Mouse (Mus musculus) spleen, postnatal 4 days (tissue): ENCODE data around the gene Cxcl3.
"Not testable (repeated sequence)": the region's sequence is repeated elsewhere in the genome, so short reads cannot be mapped to it uniquely, and the experiment has no call there.

Source experiments
- DNase-seq, 2 experiments: peaks; one replicate each; pipeline ENCODE4 v3.0.0; 2022; ENCODE audit warnings: low spot score in 2 of 2

Gene Cxcl3

DNA sequence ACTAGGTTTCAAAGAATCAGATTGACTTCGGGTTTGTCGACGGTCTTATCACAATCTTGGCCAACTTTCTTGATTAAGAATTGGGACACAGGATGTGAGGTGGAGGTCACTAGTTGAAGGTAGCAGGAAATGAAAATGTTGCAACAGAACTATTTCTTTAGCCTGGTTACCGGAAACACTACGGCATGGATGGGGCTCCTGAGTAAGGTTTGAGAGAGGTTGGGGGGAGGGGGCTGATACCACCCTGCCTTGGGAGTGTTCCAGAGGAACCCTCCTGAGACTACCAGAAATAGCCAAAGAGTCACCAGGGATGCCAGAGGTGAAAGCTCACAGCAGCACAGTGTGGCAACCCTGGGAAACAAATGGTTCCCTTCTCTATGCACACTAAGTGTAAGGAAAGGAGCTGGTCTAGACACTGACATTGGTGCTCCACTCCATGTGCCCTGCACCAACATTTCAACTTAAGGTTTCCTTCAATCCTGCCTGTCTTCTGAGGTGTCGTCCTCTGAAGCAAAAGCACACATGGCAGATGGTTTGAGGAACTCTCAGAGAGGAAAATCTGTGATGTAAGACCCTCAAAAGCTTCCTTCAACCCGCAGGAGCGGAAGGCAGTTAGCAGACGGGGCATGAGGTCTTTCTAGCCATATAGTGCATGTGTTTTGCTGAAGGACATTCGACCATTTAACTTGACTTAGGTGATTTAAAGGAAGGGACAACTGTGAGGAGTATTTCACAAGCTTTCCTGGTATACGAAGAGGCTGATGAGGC, 3.6 kb downstream of the Cxcl3 start:
- no peak for DNase-seq

DNA sequence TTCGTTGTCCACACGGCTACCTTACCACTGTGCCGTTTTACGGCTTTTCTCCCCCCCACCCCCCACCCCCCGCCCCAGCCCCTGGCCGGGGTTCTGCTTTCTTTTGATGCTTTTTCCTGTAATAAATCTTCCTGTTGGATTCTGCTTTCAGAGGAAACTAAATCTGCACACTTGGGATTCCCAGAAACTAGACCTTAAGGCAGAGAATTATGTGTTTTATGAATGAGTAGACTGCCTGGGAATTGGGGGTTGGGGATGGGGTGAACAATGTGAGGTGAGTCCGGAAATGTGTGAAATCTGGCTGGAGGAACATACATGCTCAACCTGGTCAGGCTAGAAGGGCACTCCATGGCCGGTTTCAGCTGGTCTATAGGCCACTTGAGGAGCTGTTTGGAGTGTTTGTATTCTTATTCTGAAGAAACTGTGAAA, 4.2 kb downstream of the Cxcl3 start:
- no peak for DNase-seq

DNA sequence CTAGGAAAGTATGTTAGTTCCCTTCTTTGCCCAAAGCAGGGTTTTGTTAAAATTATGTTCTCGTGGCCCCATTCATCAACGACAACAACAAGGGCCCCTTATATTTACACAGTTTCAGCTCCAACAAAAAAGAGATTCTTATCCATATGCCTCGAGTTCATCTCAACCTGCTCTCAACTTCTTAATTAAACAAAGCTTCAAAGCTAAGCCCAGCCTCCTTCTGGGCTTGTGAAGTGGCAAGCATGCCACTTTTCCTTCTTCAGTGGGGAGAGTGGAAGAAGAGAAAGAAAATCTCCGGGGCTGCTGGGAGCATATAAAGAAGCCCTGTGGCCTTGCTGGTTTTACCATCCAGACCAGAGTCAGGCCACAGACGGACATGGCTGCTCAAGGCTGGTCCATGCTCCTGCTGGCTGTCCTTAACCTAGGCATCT, 8.3 kb downstream of the Cxcl3 start, which contains the start of gene Cxcl15:
Gene Cxcl15, plus strand, starts transcription at position 340 of the 431 bp plus-strand sequence.
- no peak for DNase-seq

DNA sequence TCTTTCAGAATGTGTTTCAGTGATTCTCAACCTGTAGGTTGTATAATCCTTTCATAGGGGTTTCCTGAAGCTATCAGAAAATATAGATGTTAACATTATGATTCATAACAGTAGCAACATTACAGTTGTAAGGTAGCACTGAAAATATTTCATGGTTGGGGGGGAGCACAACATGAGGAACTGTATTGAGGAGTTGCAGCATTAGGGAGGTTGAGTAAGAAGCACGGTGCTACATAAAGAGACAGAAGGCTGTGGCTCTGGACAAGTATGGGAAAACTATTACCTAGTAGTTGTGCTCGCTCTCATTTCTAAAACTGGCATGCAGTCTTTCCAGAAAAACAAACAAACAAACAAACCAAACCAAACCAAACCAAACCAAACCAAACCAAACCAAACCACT, 9.5 kb downstream of the Cxcl3 start:
- DNase-seq, result not testable (repeated sequence)

DNA sequence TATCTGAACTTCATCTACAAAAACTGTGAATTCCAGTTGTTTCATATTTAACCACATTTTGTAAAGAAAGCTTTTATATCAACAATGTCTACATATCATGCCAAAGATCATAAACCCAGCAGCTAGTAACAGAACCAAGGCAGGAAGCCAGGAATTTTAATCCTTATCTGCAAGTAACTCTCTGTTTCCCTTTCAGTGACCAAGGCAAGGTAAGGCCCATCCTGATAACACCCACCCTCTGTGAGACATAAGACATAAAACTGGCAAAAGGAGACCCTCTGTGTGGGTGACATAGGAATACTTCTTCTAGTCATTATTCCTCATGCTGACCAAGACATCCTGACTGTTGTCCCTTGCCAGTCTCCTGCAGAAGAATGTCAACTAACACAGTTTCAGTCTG, 18.7 kb downstream of the Cxcl3 start:
- DNase-seq, result no peak

DNA sequence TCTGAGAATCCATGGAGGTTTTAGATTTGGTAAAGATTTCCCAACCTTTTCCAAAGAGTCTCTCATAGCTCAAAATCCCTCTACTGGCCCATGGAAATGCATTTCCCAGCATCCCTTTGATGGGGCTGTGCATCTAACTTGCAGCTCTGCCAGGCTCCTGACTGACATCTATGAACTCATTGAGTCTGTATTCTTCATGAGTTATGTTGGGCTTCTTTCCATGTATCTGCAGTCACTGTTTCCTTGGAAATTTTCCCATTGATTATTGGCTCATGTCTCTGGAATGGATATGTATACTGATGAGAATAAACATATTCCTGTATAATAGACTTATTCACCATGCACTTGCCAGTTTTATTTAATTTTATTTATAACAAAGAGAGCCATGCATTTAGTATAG, 20.1 kb downstream of the Cxcl3 start:
- DNase-seq, result no peak

DNA sequence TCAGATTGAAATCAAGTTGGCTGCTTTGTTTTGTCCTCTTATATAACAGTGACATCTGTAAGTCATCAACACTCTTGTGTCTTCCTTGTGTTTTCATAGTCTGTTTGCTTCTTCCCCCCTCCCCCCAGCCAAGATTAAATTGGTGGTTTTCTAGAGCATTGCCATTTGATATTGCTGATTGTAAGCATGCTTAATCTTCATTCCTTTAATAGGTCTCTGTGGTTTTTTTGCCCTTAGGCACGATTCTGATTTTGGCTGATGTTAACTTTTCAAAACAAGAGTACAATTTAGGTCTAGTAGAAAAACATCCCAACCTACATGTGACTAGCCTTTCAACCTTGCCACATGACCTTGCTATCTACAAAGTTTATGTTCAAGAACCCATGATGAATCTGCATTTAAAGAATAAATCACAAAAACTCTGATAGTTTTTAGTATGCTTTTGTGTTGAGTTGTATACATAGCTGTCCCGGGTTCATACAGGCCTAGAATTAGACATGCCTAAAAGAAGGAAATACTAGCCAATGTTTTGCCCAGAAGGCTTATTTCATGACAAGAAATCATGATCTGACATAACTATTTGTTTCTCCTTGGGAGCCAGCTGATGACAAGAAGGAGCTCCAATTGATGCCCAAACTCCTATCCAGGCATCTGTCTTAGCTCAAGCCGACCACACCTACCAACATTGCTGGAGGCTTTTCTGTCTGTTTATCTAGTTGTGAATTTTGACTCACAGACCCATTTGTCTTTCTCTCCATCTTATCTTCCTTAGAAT, 21.5 kb downstream of the Cxcl3 start:
- DNase-seq, result no peak

DNA sequence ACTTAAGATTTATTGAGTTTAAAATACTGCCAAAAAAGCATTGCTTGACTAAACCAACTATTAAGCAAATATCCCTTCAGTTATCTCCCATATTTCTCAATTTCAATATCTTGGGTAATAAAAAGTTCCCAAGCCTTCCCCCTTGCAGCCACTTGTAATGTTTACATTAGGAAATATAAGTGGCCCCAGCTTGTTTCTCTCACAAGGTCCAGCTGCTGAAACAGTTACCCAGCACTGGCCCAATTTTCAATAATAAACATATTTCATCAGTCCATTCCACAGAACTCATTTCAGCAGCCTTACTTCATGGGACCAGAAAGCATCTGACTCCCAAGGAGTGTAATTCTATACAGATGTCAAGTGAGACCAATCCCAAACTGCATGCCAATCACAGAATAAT, 33.9 kb downstream of the Cxcl3 start:
- no peak for DNase-seq

DNA sequence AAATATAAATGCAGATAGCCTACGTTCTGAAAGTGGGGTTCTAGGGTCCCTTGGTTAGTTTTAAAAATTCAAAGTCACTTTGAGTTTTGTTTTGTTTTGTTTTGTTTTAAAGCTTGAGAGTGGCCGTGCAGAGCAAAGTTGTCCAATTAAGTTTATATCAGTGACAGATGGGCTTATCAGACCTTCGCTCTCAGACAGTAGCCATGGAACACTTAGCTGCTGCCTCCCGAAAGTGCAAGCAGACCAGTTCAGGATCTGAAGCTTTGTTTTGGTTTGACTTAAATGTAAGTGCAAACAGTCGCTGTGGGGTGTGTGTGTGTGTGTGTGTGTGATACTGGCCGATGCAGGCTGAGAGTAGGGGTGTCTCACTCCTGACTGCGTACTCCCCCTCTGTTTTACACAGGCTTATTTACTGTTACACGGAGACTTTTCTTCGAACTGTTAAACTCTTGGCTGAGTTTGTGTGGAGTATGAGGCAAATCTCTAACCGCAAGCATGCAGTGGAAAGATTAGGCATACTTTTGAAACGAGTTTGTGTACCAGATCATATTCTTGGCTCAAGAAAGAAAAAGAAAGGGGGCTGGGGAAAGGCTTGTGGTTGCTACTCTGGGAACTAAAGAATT, 46.4 kb downstream of the Cxcl3 start:
- DNase-seq, result no peak

DNA sequence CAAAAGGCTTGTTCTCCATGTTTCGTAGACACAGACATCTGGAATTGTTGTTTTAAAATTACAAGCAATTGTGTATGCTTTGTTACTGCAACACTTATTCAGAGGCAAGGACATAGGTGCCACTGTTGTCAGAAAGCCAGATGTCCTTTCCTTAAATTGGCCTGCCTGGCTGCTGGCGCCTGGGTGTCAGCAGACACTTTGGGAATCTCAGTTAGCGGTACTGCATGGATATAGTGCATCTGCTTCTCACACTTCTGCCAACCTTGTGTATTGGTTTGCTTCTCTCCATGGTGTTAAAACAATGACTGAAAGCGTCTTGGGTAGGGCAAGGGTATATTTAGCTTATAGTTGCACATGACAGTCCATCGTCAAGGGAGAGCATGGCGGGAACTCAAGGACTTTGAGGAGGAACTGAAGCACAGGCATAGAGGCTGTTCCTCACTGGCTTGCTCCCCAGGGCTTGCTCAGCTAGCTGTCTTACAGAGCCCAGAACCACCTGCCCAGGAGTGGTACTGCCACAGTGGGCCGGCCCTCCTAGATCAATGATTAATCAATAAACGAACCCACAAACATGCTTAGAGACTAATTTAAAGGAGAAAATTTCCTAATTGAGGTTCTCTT, 47.0 kb downstream of the Cxcl3 start:
- DNase-seq, result no peak

DNA sequence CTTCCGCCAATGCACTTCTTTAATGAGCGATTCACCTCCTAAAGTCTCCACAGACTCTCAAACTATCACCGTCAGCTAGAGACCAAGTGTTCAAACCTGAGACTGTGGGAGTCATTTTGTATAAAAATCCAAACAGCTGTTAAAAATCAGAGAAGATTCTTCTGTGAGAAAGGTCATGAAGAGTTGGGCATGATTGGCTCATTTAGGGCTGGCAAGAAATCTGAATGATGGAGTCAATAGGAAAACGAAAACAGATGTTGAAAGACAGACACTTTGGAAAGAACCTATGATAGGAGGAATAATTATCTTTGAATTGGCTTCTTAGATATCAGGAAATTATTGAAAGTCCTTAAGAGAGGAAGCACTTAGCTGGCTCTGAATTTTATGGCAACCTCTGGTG, 48.5 kb downstream of the Cxcl3 start:
- no peak for DNase-seq

DNA sequence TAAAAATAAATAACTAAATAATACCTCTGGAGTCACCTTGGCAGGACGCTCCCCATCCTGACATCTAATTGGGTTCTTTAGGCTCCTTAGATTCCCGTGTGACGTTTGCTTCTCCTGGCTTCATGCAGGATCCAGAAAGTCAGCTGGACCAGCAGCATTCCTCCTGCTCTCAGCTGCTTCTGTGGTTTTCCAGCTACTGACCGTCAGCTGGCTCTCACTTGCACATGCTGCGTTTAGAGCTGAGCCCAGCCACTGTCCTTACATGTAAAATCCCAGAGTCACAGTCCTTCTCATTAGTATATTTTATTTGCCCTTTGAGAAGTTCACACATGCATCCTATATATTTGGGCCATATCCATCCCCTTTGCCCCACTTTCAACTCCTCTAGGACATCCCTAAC, 52.7 kb downstream of the Cxcl3 start:
- DNase-seq, result no peak
